Mouse (Mus musculus): ENCODE data around the gene Rtn3.

Gene Rtn3

GRCm38 (mm10) chr19:7487680-7488079, 4.6 kb upstream of the Rtn3 start:
- no peak for DNase-seq (ENCODE audit: low spot score in 2 of 2)

GRCm38 (mm10) chr19:7484076-7484475, 995 bp upstream of the Rtn3 start:
- DNase-seq (ENCODE audit: low spot score in 2 of 2) = no peak

- DNase-seq (ENCODE audit: low spot score in 2 of 2) = peak in 1 of 2 experiments; percentile 24
These were observed 416 bp upstream of the Rtn3 start for GRCm38 (mm10) chr19:7483512-7483882.

DNA sequence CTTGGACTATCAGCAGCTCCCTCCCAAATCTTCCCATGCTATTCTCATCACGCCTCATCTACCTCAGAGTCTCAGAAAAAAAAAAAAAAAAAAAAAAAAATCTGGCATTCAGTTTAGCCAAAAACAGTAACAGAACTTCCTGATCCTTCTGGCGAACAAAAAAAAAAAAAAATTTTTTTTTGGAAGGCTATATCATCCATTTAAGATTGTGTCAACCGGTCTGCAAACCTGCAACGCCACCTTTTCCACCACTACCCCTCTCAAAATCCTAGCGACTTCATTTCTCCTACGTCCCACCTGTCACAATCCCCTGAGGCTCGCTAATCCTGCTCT, 849 bp downstream of the Rtn3 start:
- no peak for DNase-seq (ENCODE audit: low spot score in 2 of 2)

DNA sequence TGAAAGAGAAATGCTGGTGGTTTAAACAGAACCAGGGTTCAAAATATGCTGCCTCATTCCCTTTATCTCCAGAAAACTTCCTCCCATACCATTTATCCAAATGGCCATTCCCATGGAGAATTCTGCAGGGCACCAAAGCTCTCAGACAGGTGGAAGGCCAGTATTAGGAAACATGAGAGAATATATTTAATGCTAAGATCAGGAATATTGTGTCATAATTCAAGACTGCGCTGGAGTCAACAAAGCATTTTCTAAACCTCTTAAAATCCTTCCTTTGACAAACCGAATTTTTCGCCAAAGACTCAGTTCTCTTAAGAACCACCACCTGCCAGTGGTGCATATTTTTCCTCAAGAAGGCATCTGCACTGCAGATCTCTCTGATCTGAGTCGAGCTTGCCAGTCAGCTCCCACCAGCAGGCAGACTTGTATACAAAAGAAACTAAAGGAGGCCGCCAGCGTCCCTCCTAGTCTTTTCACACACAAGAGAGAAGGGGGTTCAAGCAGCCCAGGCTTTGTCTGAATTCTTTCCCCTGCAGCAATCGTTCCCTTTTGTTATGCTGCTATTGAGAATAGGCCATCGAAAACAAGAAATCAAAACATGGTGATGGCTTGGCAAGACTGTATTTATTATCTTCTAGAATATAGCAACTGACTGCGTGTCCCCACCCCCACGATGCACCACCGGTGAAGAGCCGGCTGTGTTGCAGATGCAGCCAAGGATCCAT, 1.4 kb downstream of the Rtn3 start:
- DNase-seq (ENCODE audit: low spot score in 2 of 2) = peak; percentile 21 to 32

- DNase-seq (ENCODE audit: low spot score in 2 of 2) = no peak
These were observed 3.3 kb downstream of the Rtn3 start for GRCm38 (mm10) chr19:7479751-7480248.

DNA sequence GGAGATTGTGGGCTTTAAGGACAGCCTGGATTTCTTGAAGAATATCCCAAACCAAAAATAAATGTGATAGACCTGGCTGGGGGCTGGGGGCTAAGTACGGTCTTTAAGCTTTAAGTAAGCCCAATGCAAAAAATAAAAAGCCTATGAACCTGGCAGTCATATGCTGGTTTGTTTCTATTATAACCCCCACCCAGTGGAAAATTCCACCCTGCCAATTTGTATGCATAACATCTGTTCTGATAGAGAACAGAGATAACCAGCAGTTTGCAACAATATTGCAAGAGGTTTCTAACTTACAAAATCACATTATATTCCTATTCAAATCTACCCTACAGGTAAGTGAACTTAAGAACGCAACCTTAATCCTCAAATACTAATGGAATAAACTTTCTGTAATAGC, 12.4 kb downstream of the Rtn3 start:
- no peak for DNase-seq (ENCODE audit: low spot score in 2 of 2)

GRCm38 (mm10) chr19:7467915-7468314, 15.2 kb downstream of the Rtn3 start:
- no peak for DNase-seq (ENCODE audit: low spot score in 2 of 2)

GRCm38 (mm10) chr19:7459370-7459769, 23.7 kb downstream of the Rtn3 start:
- DNase-seq (ENCODE audit: low spot score in 2 of 2) = no peak

DNA sequence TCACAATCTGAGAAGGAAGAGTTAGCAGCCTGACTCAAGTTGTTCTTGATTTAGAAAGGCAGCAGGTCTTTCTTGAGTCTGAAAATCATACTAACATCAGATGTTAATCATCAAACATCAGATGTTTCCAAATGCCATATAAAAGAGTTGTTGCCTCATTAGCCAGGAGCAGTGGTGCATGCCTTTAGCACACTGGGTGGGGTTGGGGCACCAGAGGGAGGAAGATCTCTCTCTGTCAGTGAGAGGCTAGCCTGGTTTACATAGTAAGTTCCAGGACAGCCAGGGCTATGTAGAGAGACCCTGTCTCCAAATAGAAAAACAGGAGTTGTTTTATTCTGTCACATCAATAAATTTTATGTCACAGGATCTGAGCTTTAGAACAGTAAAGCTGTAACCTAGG, 24.2 kb downstream of the Rtn3 start:
- DNase-seq (ENCODE audit: low spot score in 2 of 2) = no peak

- no peak for DNase-seq (ENCODE audit: low spot score in 2 of 2)
These were observed 26.3 kb downstream of the Rtn3 start for GRCm38 (mm10) chr19:7456803-7457202.

- no peak for DNase-seq (ENCODE audit: low spot score in 2 of 2)
These were observed 37.5 kb downstream of the Rtn3 start for GRCm38 (mm10) chr19:7445596-7445995.

- DNase-seq (ENCODE audit: low spot score in 2 of 2) = no peak
These were observed 38.0 kb downstream of the Rtn3 start for GRCm38 (mm10) chr19:7445105-7445504.

DNA sequence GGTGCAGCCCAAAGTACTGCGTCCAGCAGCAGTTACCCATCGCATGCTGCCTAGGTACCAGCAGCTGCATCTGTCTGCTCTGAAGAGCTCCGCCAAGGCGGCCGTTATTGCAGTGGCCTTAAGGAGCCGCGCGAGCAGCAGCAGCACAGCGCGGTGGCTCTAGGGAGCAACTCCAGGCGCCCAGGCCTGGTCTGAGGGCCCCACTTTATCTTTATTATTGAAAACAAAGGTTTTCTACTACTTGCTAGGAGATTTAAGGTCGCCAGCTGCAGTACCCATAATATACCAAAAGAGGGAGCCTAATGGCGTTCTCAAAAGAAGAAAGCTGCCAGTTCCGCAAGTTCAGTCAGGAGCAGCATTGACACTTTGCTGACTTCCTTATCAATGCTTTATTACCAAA, 41.6 kb downstream of the Rtn3 start:
- no peak for DNase-seq (ENCODE audit: low spot score in 2 of 2)

GRCm38 (mm10) chr19:7438295-7438694, 44.8 kb downstream of the Rtn3 start:
- DNase-seq (ENCODE audit: low spot score in 2 of 2) = no peak

DNA sequence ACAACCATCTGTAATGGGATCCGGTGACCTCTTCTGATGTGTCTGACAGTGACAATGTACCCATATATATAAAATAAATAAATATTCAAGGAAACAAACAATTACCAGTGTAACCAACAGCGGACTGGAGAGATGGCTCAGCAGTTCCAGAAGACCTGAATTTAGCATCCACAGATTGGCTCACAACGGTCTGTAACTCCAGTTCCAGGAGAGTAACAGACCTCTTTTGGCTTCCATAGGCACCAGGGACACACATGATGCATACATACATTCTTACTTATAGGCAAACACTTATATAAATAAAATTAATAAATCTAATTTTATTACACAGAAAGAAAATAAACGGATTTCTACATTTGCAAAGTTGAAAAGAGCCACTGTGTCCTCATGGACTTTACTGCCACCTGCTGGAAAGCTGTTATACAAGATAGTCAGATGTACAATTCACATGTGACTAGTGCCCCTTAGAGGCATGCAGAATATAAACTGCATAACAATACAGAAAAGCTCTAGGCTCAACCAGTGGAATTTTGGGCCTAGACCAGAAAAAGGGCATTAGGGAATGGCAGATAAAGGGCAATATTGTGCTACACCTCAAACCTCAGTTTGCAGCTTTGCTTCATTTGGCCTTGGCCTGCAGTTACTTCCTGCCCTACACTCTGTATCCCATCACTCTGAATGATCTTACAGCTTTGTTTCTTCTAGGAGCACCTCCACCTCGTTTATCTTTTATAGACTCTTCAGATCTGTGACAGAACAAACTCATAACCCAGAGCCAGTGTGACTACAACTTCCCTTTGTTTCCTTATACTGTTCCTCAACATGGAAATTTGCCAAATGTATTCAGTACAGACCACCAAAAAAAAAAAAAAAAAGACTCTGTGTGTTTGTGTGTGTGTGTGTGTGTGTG, 46.8 kb downstream of the Rtn3 start:
- no peak for DNase-seq (ENCODE audit: low spot score in 2 of 2)

DNA sequence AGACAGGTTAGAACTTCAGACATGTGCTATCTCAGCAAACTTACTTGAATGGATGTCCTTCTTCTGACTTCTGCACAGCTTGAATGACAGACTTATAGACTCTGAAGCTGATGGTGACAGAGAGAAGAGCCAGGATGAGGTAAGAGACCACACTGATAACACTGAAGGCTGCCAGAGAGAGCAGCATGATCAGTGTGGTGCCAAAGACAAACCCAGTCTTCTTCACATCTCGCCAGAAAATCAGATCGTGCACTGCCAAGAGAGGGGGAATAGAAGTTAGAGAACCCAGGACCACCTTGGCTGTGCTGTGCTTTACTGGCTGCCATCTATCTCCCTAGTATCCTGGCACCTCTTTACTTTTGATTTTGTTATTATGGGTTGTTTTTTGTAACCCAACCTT, 48.2 kb downstream of the Rtn3 start:
- DNase-seq (ENCODE audit: low spot score in 2 of 2) = no peak

DNA sequence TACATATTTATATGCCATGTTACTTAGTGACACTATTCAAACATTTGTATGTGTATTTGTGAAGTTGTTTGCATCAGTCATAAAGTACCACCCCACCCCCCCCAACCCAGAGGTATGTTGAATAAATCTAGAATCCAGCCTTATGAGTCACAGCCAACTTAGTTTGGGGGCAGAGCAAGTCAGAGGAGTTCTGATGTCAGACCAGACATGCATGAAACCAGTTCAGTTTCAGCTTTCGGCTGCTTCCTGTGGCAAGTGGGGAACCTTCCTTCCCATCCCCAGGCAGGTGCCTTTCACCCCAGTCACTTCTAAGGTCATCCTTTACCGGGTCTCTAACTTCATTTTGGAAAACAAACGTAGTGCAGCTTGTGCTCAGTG, 57.7 kb downstream of the Rtn3 start:
- DNase-seq (ENCODE audit: low spot score in 2 of 2) = no peak

- DNase-seq (ENCODE audit: low spot score in 2 of 2) = no peak
These were observed 58.3 kb downstream of the Rtn3 start for GRCm38 (mm10) chr19:7424590-7425397.

DNA sequence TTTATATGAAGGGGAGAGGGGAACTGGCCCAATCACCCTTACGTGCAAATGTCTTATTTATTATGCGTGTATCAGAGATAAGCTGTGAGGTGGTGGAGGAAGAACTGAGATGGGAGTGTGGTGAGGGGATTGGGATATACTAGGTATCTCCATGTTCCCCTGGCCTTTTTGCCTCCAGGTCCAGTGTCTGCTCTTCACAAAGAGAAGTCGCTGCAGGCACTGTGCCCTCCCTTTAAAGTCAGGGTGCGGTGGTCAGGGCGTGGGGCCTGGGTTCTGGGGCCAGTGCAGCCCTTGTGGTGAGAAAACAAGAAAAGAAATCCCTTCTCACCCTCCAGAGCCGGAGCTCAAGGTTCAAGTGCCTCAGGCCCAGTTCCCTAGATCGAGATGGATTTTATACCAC, 59.0 kb downstream of the Rtn3 start:
- no peak for DNase-seq (ENCODE audit: low spot score in 2 of 2)

GRCm38 (mm10) chr19:7423656-7424030, 59.4 kb downstream of the Rtn3 start:
- no peak for DNase-seq (ENCODE audit: low spot score in 2 of 2)

DNA sequence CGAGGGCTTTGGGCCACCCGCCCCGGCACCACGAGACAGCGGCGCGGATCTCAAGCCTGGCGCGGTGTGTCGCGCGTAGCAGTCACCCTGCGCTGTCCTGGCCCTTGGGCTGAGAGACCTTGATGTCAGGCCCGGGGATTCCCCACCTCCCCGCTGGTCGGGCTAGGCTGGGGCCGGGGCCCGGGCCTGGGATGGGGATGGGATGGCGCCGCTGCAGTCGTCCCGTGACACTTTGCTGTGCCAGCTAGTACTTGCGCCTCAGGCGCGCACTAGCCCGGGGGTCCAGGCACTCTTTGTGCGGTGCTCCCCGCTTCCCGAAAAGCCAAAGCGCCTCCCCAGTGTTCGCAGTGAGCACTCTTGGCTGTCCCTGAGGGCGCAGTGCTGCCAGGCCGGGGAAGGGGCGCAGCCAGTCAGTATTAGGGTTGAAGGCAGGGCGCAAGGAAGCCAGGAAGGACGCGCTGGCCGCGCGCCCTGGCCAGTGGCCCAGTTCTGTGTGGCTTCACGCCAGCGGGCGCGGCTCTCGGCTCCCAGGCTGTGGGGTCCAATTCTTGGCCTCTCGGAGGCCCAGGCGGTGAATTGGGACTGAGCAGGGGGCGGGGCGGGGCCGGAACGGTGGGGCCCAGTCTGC, 59.9 kb downstream of the Rtn3 start:
- peak; percentile 64 to 66 for DNase-seq (ENCODE audit: low spot score in 2 of 2)

All from frontal cortex, postnatal 25 days (tissue).